Mouse (Mus musculus) lung, embryonic 14.5 days (tissue): Measurements from ENCODE around the gene Abca2. TPM values are rescaled to one million over a fixed set of nuclear protein-coding genes. Genes with fewer than 3 reads are reported as not detected.
A peak's percentile ranks its signal among the peaks of the same experiment; 100 is the strongest.

Experiments used
- ATAC-seq: fragments of 200-750 bp; cut with Nextera tagmentation; 2 replicates; pipeline ENCODE4 v1.8.0; 2017; ENCODE audit warnings: mild to moderate bottlenecking, moderate TSS enrichment, moderate library complexity; ENCODE audit not compliant: insufficient read depth
- DNase-seq: peaks from one replicate; pipeline ENCODE4 v3.0.0-alpha.2; 2015
- H3K27ac ChIP-seq: fragments of 300-500 bp; sonication (generic); 2 replicates; pipeline ENCODE4 v1.5.1; 2014; ENCODE audit warnings: low read depth, mild to moderate bottlenecking, moderate library complexity
- H3K27me3 ChIP-seq: fragments of 300-500 bp; sonication (generic); 2 replicates; pipeline ENCODE4 v1.6.1; 2014; ENCODE audit warnings: low read length, control low read depth; ENCODE audit not compliant: insufficient read depth
- H3K36me3 ChIP-seq: fragments of 300-500 bp; sonication (generic); 2 replicates; pipeline ENCODE4 v1.6.1; 2014; ENCODE audit warnings: control low read depth; ENCODE audit not compliant: insufficient read depth
- H3K4me1 ChIP-seq: fragments of 300-500 bp; sonication (generic); 2 replicates; pipeline ENCODE4 v1.6.1; 2014; ENCODE audit warnings: antibody characterized with exemption, control low read depth; ENCODE audit not compliant: insufficient read depth
- H3K4me2 ChIP-seq: fragments of 300-500 bp; sonication (generic); 2 replicates; pipeline ENCODE4 v1.6.1; 2014; ENCODE audit warnings: mild to moderate bottlenecking
- H3K4me3 ChIP-seq: fragments of 300-500 bp; sonication (generic); 2 replicates; pipeline ENCODE4 v1.5.1; 2014; ENCODE audit warnings: low read depth, low read length
- H3K9ac ChIP-seq: fragments of 300-500 bp; sonication (generic); 2 replicates; pipeline ENCODE4 v1.6.1; 2014
- H3K9me3 ChIP-seq: fragments of 300-500 bp; sonication (generic); 2 replicates; pipeline ENCODE4 v1.6.1; 2016; ENCODE audit warnings: low read depth, low read length, control low read depth
- CTCF ChIP-seq: IDR thresholded peaks from 2 replicates; pipeline ENCODE4 v1.5.1; 2016; ENCODE audit warnings: antibody characterized with exemption, low read depth
- WGBS: fragments of 180-500 bp; shearing (Covaris S2); extraction: QIAGEN DNeasy Blood & Tissue Kit; methylation state at CpG from one replicate; pipeline ENCODE4 v1.1.7; 2014; 5-methylcytosine and 5-hydroxymethylcytosine counted together
- microRNA-seq: library from miRNA; unstranded; fragments of <30 nt; microRNA quantifications from one replicate; pipeline ENCODE4, GENCODE M21; 2016; ENCODE audit warnings: borderline number of aligned reads
- polyA plus RNA-seq: library from polyadenylated mRNA; unstranded; fragments of >200 nt; fragmentation: Nextera tagmentation; extraction: Ambion mirVana; gene quantifications from 2 replicates; pipeline ENCODE4 v1.2.1, GENCODE M21; 2014

Gene Abca2
- polyA plus RNA-seq, 1 experiment from 2014 or later = 3.9 TPM

DNA sequence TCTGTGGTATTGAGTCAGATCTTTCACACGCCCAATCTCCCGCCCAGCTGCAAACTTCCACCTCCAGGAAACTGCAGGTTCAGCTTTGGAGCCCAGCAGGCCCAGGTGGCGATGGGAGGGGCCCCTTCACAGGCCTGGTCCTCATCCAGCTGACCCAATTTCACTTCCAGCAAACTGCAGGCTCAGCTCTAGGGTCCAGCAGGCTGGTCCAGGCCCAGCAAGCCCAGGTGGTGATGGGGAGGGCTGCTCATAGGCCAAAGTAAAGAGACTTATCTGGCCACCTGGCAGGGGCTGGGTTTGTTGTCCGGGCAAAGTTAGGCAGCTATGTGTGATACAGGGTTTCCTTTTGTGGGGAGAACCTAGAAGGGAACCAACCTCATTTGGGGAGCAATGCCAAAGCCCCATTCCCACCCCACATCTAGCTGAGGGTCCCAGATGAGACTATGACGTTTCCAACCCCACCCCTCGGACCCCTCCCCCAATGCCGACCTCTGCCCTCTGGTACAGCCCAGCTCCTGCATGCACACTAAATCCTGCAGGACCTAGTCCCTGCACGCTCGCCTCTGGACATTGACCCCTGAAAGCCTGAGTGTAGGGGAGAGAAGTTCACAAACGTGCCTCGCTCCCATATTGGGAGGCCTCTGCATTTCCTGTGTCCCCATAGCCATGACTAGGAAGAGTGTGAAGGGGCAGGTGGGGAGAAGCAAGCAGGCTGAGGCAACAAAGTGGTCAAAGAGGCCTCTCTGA, 56.6 kb downstream of the Abca2 start:
- H3K4me2 ChIP-seq = no peak overlapping the region
- no peak for ATAC-seq
- no peaks in the 10 kb centered on the region for H3K9me3 ChIP-seq
- H3K36me3 ChIP-seq = no peaks in the 10 kb centered on the region
- H3K27me3 ChIP-seq = no peaks in the 10 kb centered on the region
- WGBS = 61% methylated on average over 11 of the region's 11 CpGs
- no peak overlapping the region for H3K9ac ChIP-seq
- DNase-seq = no peak
- H3K27ac ChIP-seq = no peak overlapping the region
- no peak for TF ChIP-seq CTCF
- no peak overlapping the region for H3K4me3 ChIP-seq
- no peaks in the 10 kb centered on the region for H3K4me1 ChIP-seq

DNA sequence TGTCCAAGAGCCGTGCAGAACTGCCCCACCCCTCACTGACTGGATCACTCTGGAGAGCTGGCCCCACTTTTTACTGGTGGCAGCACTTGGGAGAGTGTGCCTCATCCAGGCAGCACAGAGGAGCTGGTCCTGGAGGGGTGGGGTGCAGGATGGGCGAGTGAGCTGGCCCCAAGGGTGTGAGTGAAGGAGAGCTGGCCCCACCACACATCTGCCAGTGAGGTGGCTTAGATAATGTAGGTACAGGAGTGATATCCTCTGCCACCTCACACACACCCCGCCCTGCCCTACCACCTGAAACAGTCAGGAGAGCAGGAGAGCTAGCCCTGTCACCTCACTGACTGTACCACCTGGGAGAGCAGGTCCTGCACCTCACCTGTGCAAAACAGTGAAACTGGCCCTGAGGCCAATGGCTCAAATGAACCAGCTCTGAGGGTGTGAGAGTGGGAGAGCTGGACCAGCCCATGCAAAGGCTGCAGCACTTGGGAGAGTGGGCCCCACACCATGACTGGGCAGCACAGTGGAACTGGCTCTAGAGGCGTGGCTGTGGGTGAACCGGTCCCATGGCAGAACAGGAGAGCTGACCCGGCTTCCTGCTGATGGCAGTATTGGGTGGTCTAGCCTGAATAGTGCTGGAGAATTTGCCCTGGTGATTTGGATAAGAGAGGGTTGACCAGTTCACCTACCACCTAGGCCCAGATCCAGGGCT, 59.6 kb downstream of the Abca2 start:
- no peaks in the 10 kb centered on the region for H3K9me3 ChIP-seq
- 74% methylated on average over 6 of the region's 6 CpGs for WGBS
- no peak overlapping the region for H3K27ac ChIP-seq
- no peaks in the 10 kb centered on the region for H3K27me3 ChIP-seq
- H3K4me1 ChIP-seq = no peaks in the 10 kb centered on the region
- H3K4me3 ChIP-seq = no peak overlapping the region
- H3K36me3 ChIP-seq = no peaks in the 10 kb centered on the region
- DNase-seq (no peak), ATAC-seq (no peak)
- no peak for TF ChIP-seq CTCF
- H3K9ac ChIP-seq = no peak overlapping the region
- H3K4me2 ChIP-seq = no peak overlapping the region

DNA sequence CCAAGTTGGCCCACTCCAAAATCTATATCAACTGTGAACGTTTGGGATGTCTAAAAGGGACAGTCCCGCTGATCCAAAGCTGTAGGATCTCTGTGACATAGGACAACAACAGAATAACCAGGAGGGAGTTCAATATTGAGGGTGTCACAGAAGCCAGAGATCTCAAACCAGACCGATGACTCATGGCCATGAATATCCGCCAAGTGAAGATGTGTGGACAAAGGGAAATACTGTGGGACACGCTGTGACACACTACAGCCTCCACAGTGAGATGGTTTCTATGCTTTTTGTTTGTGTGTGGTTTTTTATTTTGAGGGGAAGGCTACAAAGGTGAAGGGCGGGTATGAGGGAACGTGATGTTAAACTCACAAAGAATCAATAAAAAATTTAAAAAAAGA, 60.2 kb downstream of the Abca2 start:
- Histone ChIP-seq H3K27me3 (no peaks in the 10 kb centered on the region), H3K9me3 (no peaks in the 10 kb centered on the region), H3K4me1 (no peaks in the 10 kb centered on the region), H3K36me3 (no peaks in the 10 kb centered on the region), H3K4me3 (no peak overlapping the region), H3K27ac (no peak overlapping the region), H3K9ac (no peak overlapping the region), H3K4me2 (no peak overlapping the region)
- 72% methylated on average over 7 of the region's 7 CpGs for WGBS
- TF ChIP-seq CTCF = no peak
- DNase-seq = no peak
- ATAC-seq = no peak

DNA sequence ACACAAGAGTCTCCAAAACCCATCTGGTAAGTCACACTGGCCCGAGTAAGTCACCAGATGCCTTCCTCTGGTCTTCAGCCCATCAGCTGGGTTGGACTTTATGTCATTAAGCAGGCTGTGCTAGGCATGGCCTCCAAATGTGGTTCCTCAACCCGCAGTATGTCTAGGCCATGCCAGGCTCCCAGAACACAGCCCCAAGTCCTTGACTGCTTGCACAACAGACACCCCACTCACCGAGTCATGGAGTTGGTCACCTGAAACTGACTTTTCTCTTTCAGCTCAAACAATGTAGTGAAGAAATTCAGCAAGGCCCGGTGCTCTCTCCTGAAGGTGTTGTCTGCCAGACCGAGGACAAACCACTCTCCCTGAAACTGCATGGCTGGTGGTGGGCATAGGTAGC, 64.5 kb downstream of the Abca2 start:
- no peaks in the 10 kb centered on the region for H3K4me1 ChIP-seq
- DNase-seq (no peak), ATAC-seq (no peak)
- no peak for TF ChIP-seq CTCF
- H3K36me3 ChIP-seq = no peaks in the 10 kb centered on the region
- H3K9ac ChIP-seq = no peak overlapping the region
- H3K27ac ChIP-seq = no peak overlapping the region
- H3K9me3 ChIP-seq = no peaks in the 10 kb centered on the region
- 72% methylated on average over 5 of the region's 5 CpGs for WGBS
- no peak overlapping the region for H3K4me3 ChIP-seq
- no peaks in the 10 kb centered on the region for H3K27me3 ChIP-seq
- no peak overlapping the region for H3K4me2 ChIP-seq

DNA sequence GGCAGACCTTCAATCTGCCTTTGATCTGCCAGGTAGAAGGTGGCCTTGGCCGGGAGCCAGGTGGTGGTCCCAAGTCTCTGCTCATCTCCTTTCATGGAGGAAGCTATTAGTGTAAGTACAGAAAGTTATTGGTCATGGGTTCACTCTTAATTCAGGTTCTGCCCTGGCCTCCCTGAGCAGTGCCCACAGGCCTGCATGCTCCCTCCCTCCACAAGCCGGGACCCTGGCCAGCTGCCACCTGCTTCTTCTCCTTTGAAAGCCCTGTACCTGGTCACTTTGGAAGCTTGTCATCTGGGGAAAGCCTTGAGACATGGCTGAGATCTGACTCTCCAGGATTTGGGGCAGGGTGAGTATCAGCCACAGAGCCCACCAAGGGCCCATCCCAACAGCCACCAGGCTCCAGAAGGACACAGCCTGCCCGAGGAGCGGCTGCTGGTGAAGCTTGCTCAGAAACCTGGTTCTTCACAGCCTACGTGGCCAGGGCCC, 65.0 kb downstream of the Abca2 start, which contains the start of gene Lcn12:
Lcn12 (minus strand) TSS at position 436 of the 486 bp plus-strand sequence.
- no peak for TF ChIP-seq CTCF
- no peak within 1 kb of the TSS for H3K9ac ChIP-seq
- H3K27ac ChIP-seq = no peak within 1 kb of the TSS
- no peaks in the 10 kb centered on the region for H3K36me3 ChIP-seq
- no peak within 1 kb of the TSS for H3K4me2 ChIP-seq
- DNase-seq (no peak), ATAC-seq (no peak)
- WGBS = 76% methylated on average over 5 of the region's 5 CpGs
- no peaks in the 10 kb centered on the region for H3K9me3 ChIP-seq
- no peak within 1 kb of the TSS for H3K4me3 ChIP-seq
- H3K27me3 ChIP-seq = no peaks in the 10 kb centered on the region
- no peaks in the 10 kb centered on the region for H3K4me1 ChIP-seq

DNA sequence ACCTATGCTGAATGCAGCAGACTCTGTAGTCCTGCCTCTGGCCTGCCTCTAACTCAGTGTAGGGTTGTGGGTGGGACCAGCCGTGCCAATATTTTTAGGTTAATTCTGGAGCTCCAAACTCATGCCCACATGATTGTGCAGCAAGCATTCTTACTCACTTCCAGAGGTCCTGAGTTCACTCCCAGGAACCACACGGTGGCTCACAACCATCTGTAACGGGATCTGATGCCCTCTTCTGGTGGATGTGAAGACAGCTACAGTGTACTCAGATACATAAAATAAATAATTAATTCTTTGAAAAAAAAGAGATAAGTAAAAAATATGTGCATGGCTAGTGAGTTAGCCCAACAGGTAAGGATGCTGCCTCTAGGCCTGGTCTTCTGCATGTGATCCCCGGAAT, 68.0 kb downstream of the Abca2 start:
- DNase-seq (peak; percentile 41), ATAC-seq (no peak)
- TF ChIP-seq CTCF = peak; percentile 55
- no peaks in the 10 kb centered on the region for H3K36me3 ChIP-seq
- 44% methylated on average over 4 of the region's 4 CpGs for WGBS
- H3K9me3 ChIP-seq = no peaks in the 10 kb centered on the region
- H3K4me2 ChIP-seq = no peak overlapping the region
- H3K4me1 ChIP-seq = 0 out of 2 replicates have a peak, but pooled peaks cover 3% of the 10 kb centered on the region
- H3K27ac ChIP-seq = no peak overlapping the region
- H3K27me3 ChIP-seq = no peaks in the 10 kb centered on the region
- H3K9ac ChIP-seq = no peak overlapping the region
- H3K4me3 ChIP-seq = no peak overlapping the region

Small RNAs within 50 kb of the gene (microRNA-seq; reads per million reads assigned to microRNA genes)
- gene Mir3087 = not detected

Other genes with a start within 250 kb of the Abca2 start
- 13.7 and 14.9 TPM in 2 replicates for gene Nrarp, start 247.9 kb upstream of the Abca2 start, polyA plus RNA-seq
- 7.5 and 8.2 TPM in 2 replicates for gene Tor4a, start 231.8 kb upstream of the Abca2 start, polyA plus RNA-seq
- gene Nelfb, start 217.2 kb upstream of the Abca2 start, polyA plus RNA-seq = 96.6 and 108 TPM in 2 replicates
- not detected in 2 replicates for gene Stpg3, start 214.1 kb upstream of the Abca2 start, polyA plus RNA-seq
- 0.47 TPM in 1 of 2 replicates, not detected in the other for gene Fam166a, start 210.0 kb upstream of the Abca2 start, polyA plus RNA-seq
- gene Tubb4b, start 204.0 kb upstream of the Abca2 start, polyA plus RNA-seq = 593 and 610 TPM in 2 replicates
- not detected in 2 replicates for gene Slc34a3, start 194.3 kb upstream of the Abca2 start, polyA plus RNA-seq
- gene Rnf224, start 191.9 kb upstream of the Abca2 start, polyA plus RNA-seq = not detected in 2 replicates
- 7.7 and 9.9 TPM in 2 replicates for gene Rnf208, start 186.4 kb upstream of the Abca2 start, polyA plus RNA-seq
- not detected in 2 replicates for gene Cysrt1, start 186.3 kb upstream of the Abca2 start, polyA plus RNA-seq
- 3.5 and 3.6 TPM in 2 replicates for gene AL732309.1, start 181.8 kb upstream of the Abca2 start, polyA plus RNA-seq
- gene Tmem203, start 173.3 kb upstream of the Abca2 start, polyA plus RNA-seq = 14.5 and 16.4 TPM in 2 replicates
- 4.7 and 5.0 TPM in 2 replicates for gene Tprn, start 166.1 kb upstream of the Abca2 start, polyA plus RNA-seq
- 217 and 229 TPM in 2 replicates for gene Ssna1, start 156.3 kb upstream of the Abca2 start, polyA plus RNA-seq
- gene Anapc2, start 156.2 kb upstream of the Abca2 start, polyA plus RNA-seq = 109 and 119 TPM in 2 replicates
- not detected in 2 replicates for gene Tmem210, start 140.6 kb upstream of the Abca2 start, polyA plus RNA-seq
- 0.46 and 0.89 TPM in 2 replicates for gene Lrrc26, start 138.8 kb upstream of the Abca2 start, polyA plus RNA-seq
- gene Grin1, start 109.5 kb upstream of the Abca2 start, polyA plus RNA-seq = 0.78 and 0.84 TPM in 2 replicates
- 70.9 and 76.4 TPM in 2 replicates for gene Man1b1, start 96.4 kb upstream of the Abca2 start, polyA plus RNA-seq
- gene Dpp7, start 72.3 kb upstream of the Abca2 start, polyA plus RNA-seq = 13.9 and 16.6 TPM in 2 replicates
- gene Uap1l1, start 63.0 kb upstream of the Abca2 start, polyA plus RNA-seq = 17.4 and 20.1 TPM in 2 replicates
- gene Sapcd2, start 56.4 kb upstream of the Abca2 start, polyA plus RNA-seq = 42.0 and 45.5 TPM in 2 replicates
- gene Entpd2, start 32.8 kb upstream of the Abca2 start, polyA plus RNA-seq = 0.92 and 1.2 TPM in 2 replicates
- 19.5 and 20.5 TPM in 2 replicates for gene Npdc1, start 29.4 kb upstream of the Abca2 start, polyA plus RNA-seq
- gene Fut7, start 5.4 kb upstream of the Abca2 start, polyA plus RNA-seq = not detected in 2 replicates
- gene Clic3, start 28.1 kb downstream of the Abca2 start, polyA plus RNA-seq = 20.0 and 30.2 TPM in 2 replicates
- gene Paxx, start 32.4 kb downstream of the Abca2 start, polyA plus RNA-seq = 15.8 and 23.5 TPM in 2 replicates
- gene Ptgds, start 41.3 kb downstream of the Abca2 start, polyA plus RNA-seq = 3.3 and 3.4 TPM in 2 replicates
- gene Lcn12, start 65.2 kb downstream of the Abca2 start, polyA plus RNA-seq = not detected in 2 replicates
- 75.8 and 77.7 TPM in 2 replicates for gene Fbxw5, start 72.0 kb downstream of the Abca2 start, polyA plus RNA-seq
- gene C8g, start 73.0 kb downstream of the Abca2 start, polyA plus RNA-seq = 3.9 and 5.5 TPM in 2 replicates
- 34.8 and 35.3 TPM in 2 replicates for gene Traf2, start 118.2 kb downstream of the Abca2 start, polyA plus RNA-seq
- 282 and 295 TPM in 2 replicates for gene Edf1, start 129.1 kb downstream of the Abca2 start, polyA plus RNA-seq
- gene Mamdc4, start 146.1 kb downstream of the Abca2 start, polyA plus RNA-seq = 2.2 and 4.1 TPM in 2 replicates
- 183 and 197 TPM in 2 replicates for gene Phpt1, start 146.5 kb downstream of the Abca2 start, polyA plus RNA-seq
- 0.37 TPM in 1 of 2 replicates, not detected in the other for gene Ajm1, start 153.1 kb downstream of the Abca2 start, polyA plus RNA-seq
- gene Rabl6, start 179.8 kb downstream of the Abca2 start, polyA plus RNA-seq = 75.5 and 85.7 TPM in 2 replicates
- 0.24 and 0.28 TPM in 2 replicates for gene Ccdc183, start 189.0 kb downstream of the Abca2 start, polyA plus RNA-seq
- gene Tmem141, start 193.3 kb downstream of the Abca2 start, polyA plus RNA-seq = 21.9 and 26.0 TPM in 2 replicates
- 1.8 and 2.9 TPM in 2 replicates for gene Fcna, start 199.3 kb downstream of the Abca2 start, polyA plus RNA-seq
- 0.51 and 0.61 TPM in 2 replicates for gene Lcn8, start 224.4 kb downstream of the Abca2 start, polyA plus RNA-seq
- not detected in 2 replicates for gene Lcn5, start 229.2 kb downstream of the Abca2 start, polyA plus RNA-seq
- not detected in 2 replicates for gene Lcn6, start 248.1 kb downstream of the Abca2 start, polyA plus RNA-seq